Mouse (Mus musculus) CH12.LX (cell line): ENCODE measurements around the gene Ick.

Experiments used
- CHD2 ChIP-seq: IDR thresholded peaks from 2 replicates; pipeline ENCODE4 v1.6.1; 2011; ENCODE audit warnings: low read length, improper control_type of control experiment
- CTCF ChIP-seq, 2 experiments: IDR thresholded peaks in 1 of 2; conservative IDR thresholded peaks in 1 of 2; 2 replicates each; pipeline ENCODE4 v1.5.1; 2011 to 2012; ENCODE audit warnings: low read depth in 2 of 2, low read length in 2 of 2, improper control_type of control experiment in 1 of 2, inconsistent platforms in 1 of 2, mild to moderate bottlenecking in 1 of 2, moderate library complexity in 1 of 2
- E2F4 ChIP-seq: IDR thresholded peaks from 2 replicates; pipeline ENCODE4 v1.6.1; 2011; ENCODE audit warnings: low read depth, low read length, improper control_type of control experiment; ENCODE audit not compliant: insufficient replicate concordance
- EP300 ChIP-seq: IDR thresholded peaks from 2 replicates; pipeline ENCODE4 v1.6.1; 2011; ENCODE audit warnings: low read length, improper control_type of control experiment
- HCFC1 ChIP-seq: IDR thresholded peaks from 2 replicates; pipeline ENCODE4 v1.6.1; 2012; ENCODE audit warnings: low read depth, mild to moderate bottlenecking, inconsistent platforms, low read length, improper control_type of control experiment
- MAX ChIP-seq: IDR thresholded peaks from 2 replicates; pipeline ENCODE4 v1.6.1; 2011; ENCODE audit warnings: low read length, improper control_type of control experiment
- POLR2A ChIP-seq: IDR thresholded peaks from 2 replicates; pipeline ENCODE4 v1.6.1; 2011; ENCODE audit warnings: low read depth, mild to moderate bottlenecking, improper control_type of control experiment, low read length
- RCOR1 ChIP-seq: conservative IDR thresholded peaks from 2 replicates; pipeline ENCODE4 v1.6.1; 2012; ENCODE audit warnings: low read depth, mild to moderate bottlenecking, inconsistent platforms, low read length, improper control_type of control experiment
- SIN3A ChIP-seq: IDR thresholded peaks from 2 replicates; pipeline ENCODE4 v1.6.1; 2012; ENCODE audit warnings: low read length, improper control_type of control experiment, inconsistent platforms
- TCF12 ChIP-seq: IDR thresholded peaks from 2 replicates; pipeline ENCODE4 v1.6.1; 2014; ENCODE audit warnings: low read depth, mild to moderate bottlenecking, inconsistent platforms, low read length, improper control_type of control experiment
- USF2 ChIP-seq: conservative IDR thresholded peaks from 2 replicates; pipeline ENCODE4 v1.6.1; 2011; ENCODE audit warnings: low read depth, low read length, improper control_type of control experiment

DNA sequence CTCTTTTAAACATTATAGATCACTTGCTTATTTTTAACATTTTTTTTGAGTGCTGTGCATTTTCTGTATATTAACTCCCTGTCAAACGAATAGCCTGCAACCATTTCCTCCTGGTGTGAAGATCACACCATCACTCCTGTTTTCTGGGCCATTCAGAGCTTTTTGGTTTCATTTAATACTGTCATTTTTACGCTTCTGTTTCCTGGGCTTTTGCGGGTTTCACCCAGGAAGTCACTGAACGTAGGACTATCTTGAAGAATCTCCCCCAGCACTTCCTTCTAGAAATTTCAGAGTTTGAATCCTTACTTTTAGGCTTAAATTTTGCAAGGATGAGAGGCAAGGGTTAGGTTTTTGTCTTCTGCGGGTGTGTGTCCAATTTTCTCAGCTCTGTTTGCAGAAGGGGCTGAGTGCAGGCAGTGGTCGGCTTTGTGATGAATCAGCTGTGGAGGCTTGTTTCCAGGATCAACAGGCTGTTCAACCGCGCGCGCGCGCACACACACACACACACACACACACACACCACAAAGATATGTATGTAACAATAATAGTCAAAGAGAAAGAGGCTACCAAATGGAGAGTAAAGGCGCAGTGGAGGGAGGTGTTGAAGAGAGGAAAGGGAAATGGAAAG is 35.2 kb upstream of the Ick start:
- TF ChIP-seq CTCF (conservative IDR thresholded peaks at IDR 0.05 in 1 of 2, IDR thresholded peaks at IDR 0.05 in 1 of 2; ENCODE audit: low read depth in 2 of 2, low read length in 2 of 2) (no peak), USF2 (no peak), POLR2A (no peak), EP300 (no peak), HCFC1 (no peak), SIN3A (no peak), CHD2 (no peak), RCOR1 (no peak), TCF12 (no peak), MAX (no peak), E2F4 (no peak)
